Mouse (Mus musculus) Patski (cell line): ENCODE measurements around the gene Xylb. TPM values are rescaled to one million over a fixed set of nuclear protein-coding genes. Genes with fewer than 3 reads are reported as not detected.
"Not testable (repeated sequence)": the region's sequence is repeated elsewhere in the genome, so short reads cannot be mapped to it uniquely, and the experiment has no call there.

Experiments
- ATAC-seq: fragments of 100-300 bp; one replicate; pipeline ENCODE4 v1.8.0; 2021
- CTCF ChIA-PET: fragments of 350-600 bp; sonication (Branson Sonifier 250); formaldehyde crosslinking; loops from one replicate; lab custom pipeline; 2022; ENCODE audit warnings: inconsistent platforms; lab: Charles Lee
- POLR2A ChIA-PET: fragments of 350-600 bp; sonication (Branson Sonifier 250); formaldehyde crosslinking; loops from one replicate; lab custom pipeline; 2022; ENCODE audit warnings: antibody characterized with exemption, inconsistent platforms; lab: Charles Lee
- DNase-seq: peaks from one replicate; pipeline ENCODE4 v3.0.0-alpha.2; 2011; ENCODE audit warnings: low read depth, low spot score
- H3K27me3 ChIP-seq: fragments of 371-371 bp; one replicate; pipeline ENCODE4 v1.5.1; 2021
- CTCF ChIP-seq: fragments of 100-300 bp; IDR thresholded peaks from one replicate; pipeline ENCODE4 v1.5.1; 2021
- in situ Hi-C: fragments of 300-500 bp; cut with MboI; formaldehyde crosslinking; loops from 3 replicates; pipeline ENCODE4 v1.11.1; 2018; ENCODE audit warnings: low pct_unique_long_range_greater_than_20kb, mixed read lengths
- polyA plus RNA-seq: library from polyadenylated mRNA; unstranded; gene quantifications from one replicate; pipeline ENCODE4 v1.2.3, GENCODE M21; 2021

The Xylb gene
- polyA plus RNA-seq, 1 experiment from 2014 or later = 5.1 TPM

GRCm38 (mm10) chr9:119358058-119358429 is 863 bp downstream of the Xylb start:
- in situ Hi-C loops = no loop called here
- H3K27me3 ChIP-seq = no peaks in the 10 kb centered on the region
- DNase-seq (no peak), ATAC-seq (no peak)
- TF ChIP-seq CTCF = no peak
- CTCF ChIA-PET = interaction anchor here (1.0 to 1.3 kb wide), 2 partner anchors 15 to 73 kb away, joined by 3 to 4 read pairs; no protein-coding TSS in a partner anchor
- POLR2A ChIA-PET = interaction anchor here (0.6 to 0.7 kb wide), 2 partner anchors 76 to 93 kb away, joined by 4 to 7 read pairs; no protein-coding TSS in a partner anchor

DNA sequence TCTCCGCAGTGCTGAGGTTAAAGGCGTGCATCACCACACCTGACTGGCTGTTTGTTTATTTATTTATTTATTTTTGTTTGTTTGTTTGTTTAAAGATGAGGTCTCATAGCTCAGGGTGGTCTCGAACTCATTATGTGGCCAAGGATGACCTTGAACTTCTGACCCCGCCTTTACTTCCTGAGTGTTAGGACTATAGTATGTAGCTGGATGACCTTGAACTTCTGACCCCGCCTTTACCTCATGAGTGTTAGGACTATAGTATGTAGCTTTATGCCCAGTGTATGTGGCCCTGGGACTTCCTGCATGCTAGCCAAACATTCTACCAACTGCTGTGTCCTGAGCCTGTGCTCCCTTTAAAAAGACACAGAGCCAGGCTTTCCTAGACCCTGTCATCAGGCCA is 4.2 kb downstream of the Xylb start:
- no peaks in the 10 kb centered on the region for H3K27me3 ChIP-seq
- ChIA-PET POLR2A (no interaction called here), CTCF (interaction anchor here (0.9 kb wide), 1 partner anchor 29 kb away, joined by 3 read pairs; no protein-coding TSS in a partner anchor)
- no peak for ATAC-seq
- in situ Hi-C loops = loop anchor here (5.0 kb wide), 2 partner anchors 41 to 71 kb away; partner anchors contain the start of gene Acvr2b
- no peak for DNase-seq
- TF ChIP-seq CTCF = no peak

DNA sequence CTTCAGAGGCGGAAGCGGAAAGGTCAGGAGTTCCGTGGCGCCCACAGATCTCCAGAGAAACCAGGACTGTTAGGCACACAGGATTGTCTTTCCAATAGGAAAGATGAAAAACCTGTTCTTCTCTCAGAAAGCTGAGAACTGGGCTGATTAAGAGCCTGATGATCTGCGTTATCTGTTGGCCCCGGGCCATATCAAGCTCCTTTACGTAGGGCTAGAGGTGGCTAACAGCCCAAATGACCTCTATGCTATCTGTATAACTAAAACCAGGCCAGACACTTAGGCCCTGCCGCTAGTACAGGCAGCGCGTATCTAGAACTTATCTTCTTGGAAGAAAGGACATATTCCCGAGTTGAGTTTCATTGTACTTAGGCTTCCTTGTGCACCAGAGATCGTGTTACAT is 6.0 kb downstream of the Xylb start:
- no peak for ATAC-seq
- no peaks in the 10 kb centered on the region for H3K27me3 ChIP-seq
- no peak for DNase-seq
- ChIA-PET CTCF (no interaction called here), POLR2A (no interaction called here)
- in situ Hi-C loops = loop anchor here (5.0 kb wide), 2 partner anchors 39 to 69 kb away; partner anchors contain the start of gene Acvr2b
- no peak for TF ChIP-seq CTCF

- in situ Hi-C loops = no loop called here
- CTCF ChIA-PET = no interaction called here
- POLR2A ChIA-PET = no interaction called here
- DNase-seq (no peak), ATAC-seq (no peak)
- no peaks in the 10 kb centered on the region for H3K27me3 ChIP-seq
- TF ChIP-seq CTCF = no peak
Observed at GRCm38 (mm10) chr9:119365284-119365683, 8.1 kb downstream of the Xylb start, which contains the start of gene Slc22a14. Slc22a14 (minus strand) TSS chr9:119365553.

DNA sequence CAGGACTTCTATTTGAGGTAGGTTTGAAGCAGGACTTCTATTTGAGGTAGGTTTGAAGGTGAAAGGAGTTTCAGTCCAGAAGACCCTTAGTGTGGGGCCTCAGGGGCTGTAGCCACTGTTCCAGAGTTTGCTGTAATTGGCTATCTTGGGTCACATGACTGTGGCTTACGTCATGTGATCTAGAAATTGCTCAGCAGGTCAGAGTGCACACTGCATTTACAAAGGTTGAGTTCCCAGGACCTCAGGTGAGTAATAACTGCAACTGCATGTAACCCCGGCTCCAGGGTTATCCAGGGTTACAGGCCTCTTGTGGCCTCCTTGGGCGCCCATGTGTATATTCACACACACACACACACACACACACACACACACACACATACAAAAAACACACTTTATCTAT is 11.2 kb downstream of the Xylb start:
- CTCF ChIA-PET = interaction anchor here (1.4 kb wide), 1 partner anchor 16 kb away, joined by 4 read pairs; no protein-coding TSS in a partner anchor
- TF ChIP-seq CTCF = no peak
- ATAC-seq (no peak), DNase-seq (no peak)
- POLR2A ChIA-PET = no interaction called here
- no peaks in the 10 kb centered on the region for H3K27me3 ChIP-seq
- in situ Hi-C loops = no loop called here

- ATAC-seq, H3K27me3 ChIP-seq, in situ Hi-C loops, POLR2A ChIA-PET, DNase-seq: not testable (repeated sequence)
- CTCF ChIA-PET = interaction anchor here (2.7 kb wide), 1 partner anchor 59 kb away, joined by 9 read pairs; no protein-coding TSS in a partner anchor
Observed at GRCm38 (mm10) chr9:119370770-119371169, 13.6 kb downstream of the Xylb start.

DNA sequence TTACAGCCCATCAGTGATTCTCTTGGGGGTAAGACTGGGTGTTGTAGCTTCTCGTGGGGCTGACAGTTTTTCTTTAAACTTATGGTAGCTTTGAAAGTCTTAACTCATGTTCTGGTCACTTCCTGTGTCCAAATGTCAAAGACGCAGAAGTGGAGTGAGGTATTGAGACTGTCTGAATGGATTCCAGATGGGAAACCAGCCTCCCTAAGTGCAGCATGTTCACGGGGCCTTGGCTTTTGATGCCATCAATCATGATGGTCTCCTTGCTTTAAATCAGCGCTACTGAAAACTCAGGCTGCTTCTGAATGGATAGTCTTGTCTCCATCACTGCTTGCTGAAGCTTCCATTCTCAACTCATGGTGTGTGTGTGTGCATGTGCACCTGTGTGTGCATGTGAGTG is 14.1 kb downstream of the Xylb start:
- no peaks in the 10 kb centered on the region for H3K27me3 ChIP-seq
- in situ Hi-C loops = no loop called here
- no peak for DNase-seq
- no peak for TF ChIP-seq CTCF
- no peak for ATAC-seq
- CTCF ChIA-PET = interaction anchor here (2.7 kb wide), 1 partner anchor 59 kb away, joined by 9 read pairs; no protein-coding TSS in a partner anchor
- POLR2A ChIA-PET = no interaction called here

- ATAC-seq = no peak
- H3K27me3 ChIP-seq = no peaks in the 10 kb centered on the region
- in situ Hi-C loops = no loop called here
- no peak for DNase-seq
- no peak for TF ChIP-seq CTCF
- POLR2A ChIA-PET = no interaction called here
- CTCF ChIA-PET = no interaction called here
Observed at GRCm38 (mm10) chr9:119375008-119375407, 17.8 kb downstream of the Xylb start.

DNA sequence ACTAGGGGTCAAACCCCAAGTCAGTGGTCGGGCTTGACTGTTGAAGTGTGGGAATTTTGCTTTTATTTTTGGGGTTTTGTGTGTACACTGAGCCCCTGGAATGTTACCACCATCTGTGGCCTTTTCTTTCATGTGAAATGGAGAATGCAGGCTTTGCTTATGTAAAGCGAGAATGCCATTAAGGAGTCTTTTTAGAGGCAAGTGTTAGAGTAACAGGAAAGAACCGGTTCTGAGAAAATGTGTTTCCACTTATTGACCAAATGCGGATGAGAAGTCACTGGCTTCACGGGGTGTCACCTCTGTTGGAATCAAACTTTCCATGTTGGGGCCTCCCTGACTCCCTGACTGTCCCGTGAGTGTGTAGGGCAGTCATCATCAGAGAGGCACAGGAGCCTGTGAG is 18.4 kb downstream of the Xylb start:
- TF ChIP-seq CTCF = no peak
- no peaks in the 10 kb centered on the region for H3K27me3 ChIP-seq
- CTCF ChIA-PET = no interaction called here
- DNase-seq (no peak), ATAC-seq (no peak)
- POLR2A ChIA-PET = no interaction called here
- in situ Hi-C loops = no loop called here

DNA sequence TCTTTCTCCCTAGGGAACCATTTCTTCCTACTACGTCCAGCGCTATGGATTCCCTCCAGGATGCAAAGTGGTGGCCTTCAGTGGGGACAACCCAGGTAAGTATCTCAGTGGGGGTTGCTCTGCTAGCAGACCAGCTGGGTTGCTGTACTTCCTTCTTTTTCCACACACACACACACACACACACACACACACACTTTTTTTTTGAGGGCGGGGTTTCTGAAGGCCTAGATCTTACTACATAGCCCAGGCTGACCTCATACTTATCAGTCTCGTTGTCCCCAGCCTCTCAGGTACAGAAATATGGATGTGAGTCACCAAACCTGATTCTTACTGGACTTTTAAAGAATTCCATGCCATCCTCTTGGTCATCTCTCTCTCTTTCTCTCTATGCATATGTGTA is 21.1 kb downstream of the Xylb start:
- no peak for DNase-seq
- no peaks in the 10 kb centered on the region for H3K27me3 ChIP-seq
- in situ Hi-C loops = no loop called here
- TF ChIP-seq CTCF = no peak
- POLR2A ChIA-PET = no interaction called here
- CTCF ChIA-PET = interaction anchor here (1.6 kb wide), 1 partner anchor 67 kb away, joined by 3 read pairs; the partner anchor contains the start of gene Exog
- no peak for ATAC-seq

DNA sequence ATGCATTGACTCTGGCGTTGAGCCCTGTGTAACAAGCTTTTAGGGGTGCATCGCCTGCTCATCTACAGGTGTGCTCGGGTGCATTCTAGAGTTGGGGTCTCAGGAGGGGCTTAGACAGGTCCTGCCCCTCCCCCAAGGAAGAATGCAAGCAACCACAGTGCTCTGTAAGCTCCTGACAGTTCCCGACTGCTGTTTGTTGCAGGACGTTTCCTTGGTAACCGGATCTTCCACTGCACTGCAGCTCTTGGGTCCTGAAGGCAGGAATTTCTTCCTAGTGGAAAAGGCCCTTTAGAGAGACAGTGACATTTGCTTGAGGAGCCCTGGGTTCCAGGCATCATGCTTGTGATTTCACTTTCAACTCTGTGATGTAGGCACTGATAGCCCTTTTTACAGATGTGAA is 25.4 kb downstream of the Xylb start:
- in situ Hi-C loops = no loop called here

More for the DNA sequence above, 25.4 kb downstream of the Xylb start:
- no peak for TF ChIP-seq CTCF
- ChIA-PET CTCF (interaction anchor here (1.1 kb wide), 1 partner anchor 11 kb away, joined by 3 read pairs; no protein-coding TSS in a partner anchor), POLR2A (no interaction called here)
- H3K27me3 ChIP-seq = no peaks in the 10 kb centered on the region
- DNase-seq (no peak), ATAC-seq (no peak)
